ENCODE assay signal across 16 mouse cellular contexts in the genomic region with DNA sequence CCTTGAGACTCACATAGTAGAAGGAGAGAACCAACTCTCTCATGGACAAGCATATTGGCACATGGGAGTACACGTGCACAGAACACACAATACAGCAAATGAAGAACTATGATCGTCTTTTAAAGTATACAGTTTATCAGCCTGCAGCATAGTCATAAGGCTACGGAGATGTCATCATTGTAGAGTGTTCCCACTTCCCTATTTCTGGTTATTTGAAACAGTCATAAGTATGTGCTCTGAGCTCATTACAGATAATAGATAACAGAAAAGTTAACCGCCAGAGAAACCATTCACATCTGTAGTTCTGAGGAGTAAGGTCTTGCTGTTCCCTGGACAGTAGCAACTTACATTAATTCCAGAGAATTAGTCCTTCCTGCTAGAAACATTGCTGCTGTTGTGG. TPM values are rescaled to one million over a fixed set of nuclear protein-coding genes. Genes with fewer than 3 reads are reported as not detected.
"Had no signal": no experiment of that assay in that cellular context is flagged by ENCODE, and none has a peak within 500 bp of the region (broad histone marks: within the 10 kb centered on the region; RNA-seq: fewer than 3 reads in every experiment).

No protein-coding gene starts in this region.

- H3K27me3 ChIP-seq: midbrain, embryonic 13.5 days; neural tube, embryonic 15.5 days had no signal

- H3K9ac ChIP-seq: lung, embryonic 14.5 days; midbrain, embryonic 13.5 days; neural tube, embryonic 15.5 days had no signal

- DNase-seq: kidney, adult 8-10 months; kidney, postnatal 25 days; layer of hippocampus, adult 9-11 months; lung, embryonic 14.5 days; lung, postnatal 10 days; lung, postnatal 4 days; thymus, adult 2 months; thymus, postnatal 25 days had no signal

- H3K4me1 ChIP-seq: limb, embryonic 10.5 days; midbrain, embryonic 13.5 days; neural tube, embryonic 15.5 days had no signal

- ATAC-seq: midbrain, embryonic 13.5 days had no signal

- H3K4me2 ChIP-seq: liver, embryonic 11.5 days; lung, embryonic 14.5 days; midbrain, embryonic 13.5 days; neural tube, embryonic 15.5 days had no signal

- H3K9me3 ChIP-seq: limb, embryonic 10.5 days; midbrain, embryonic 13.5 days; neural tube, embryonic 15.5 days had no signal

- H3K4me3 ChIP-seq: limb, embryonic 10.5 days; midbrain, embryonic 13.5 days; myocyte; neural tube, embryonic 15.5 days had no signal

- H3K27ac ChIP-seq: limb, embryonic 10.5 days; midbrain, embryonic 13.5 days; neural tube, embryonic 15.5 days had no signal

RNA-seq across cellular contexts. Expression of gene Fam25c, which starts 12.2 kb away (rescaled TPM):
- total RNA-seq: left cerebral cortex, postnatal 14 days; midbrain, postnatal 0 days had no signal
- polyA plus RNA-seq: limb, embryonic 10.5 days; lung, embryonic 14.5 days; midbrain, embryonic 13.5 days; midbrain, postnatal 0 days; myocyte; neural tube, embryonic 11.5 days; neural tube, embryonic 15.5 days had no signal
